Mouse (Mus musculus) liver, embryonic 14.5 days (tissue): ENCODE measurements around the gene Tec.

Experiments used
- CTCF ChIP-seq: IDR thresholded peaks from 2 replicates; pipeline ENCODE4 v1.5.1; 2016; ENCODE audit warnings: antibody characterized with exemption, low read depth, control low read depth
- EP300 ChIP-seq: IDR thresholded peaks from 2 replicates; pipeline ENCODE4 v1.6.1; 2016; ENCODE audit warnings: antibody characterized with exemption, low read depth

GRCm38 (mm10) chr5:72829506-72830067 is 38.7 kb downstream of the Tec start:
- TF ChIP-seq CTCF (no peak), EP300 (no peak)
